8 mouse cellular contexts compared by ENCODE assay signal in the genomic region with DNA sequence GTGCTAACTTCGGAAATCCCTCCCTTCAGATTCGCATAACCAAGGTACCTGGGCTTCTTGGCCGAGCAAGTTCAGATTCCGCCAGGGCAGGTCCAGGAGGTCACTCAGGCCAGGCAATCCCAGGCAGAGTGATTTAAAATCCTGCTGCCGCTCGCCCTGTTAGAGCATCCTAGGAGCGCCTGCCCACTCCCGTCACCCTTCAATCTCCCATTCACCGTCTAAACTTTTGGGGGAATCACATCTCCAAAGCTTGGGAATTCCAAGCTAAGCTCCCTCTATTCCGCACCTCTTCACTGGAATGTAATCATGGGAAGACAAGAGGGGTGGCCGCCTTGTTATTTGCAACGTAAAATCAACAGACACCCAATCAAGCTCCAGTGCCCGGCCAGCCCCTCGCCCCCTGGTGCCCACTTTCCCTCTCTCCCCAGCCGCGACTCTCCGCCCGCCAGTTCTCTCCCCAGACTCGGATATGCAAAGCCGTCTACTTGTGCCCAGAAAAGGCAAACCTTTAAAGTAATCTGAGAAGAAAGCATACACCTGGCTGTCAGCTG. TPM values are rescaled to one million over a fixed set of nuclear protein-coding genes. Genes with fewer than 3 reads are reported as not detected.
DNase-seq lines count a peak whose midpoint lies in the region; ATAC-seq lines count a peak whose summit lies in the region.

No protein-coding gene starts in this region.

- peak overlapping the region; percentile 99 for H3K4me2 ChIP-seq in hindbrain, embryonic 13.5 days

- no peak overlapping the region; the same call in 1 of the 2 replicates for H3K27ac ChIP-seq in hindbrain, embryonic 13.5 days
- no peak overlapping the region for H3K27ac ChIP-seq in midbrain, embryonic 10.5 days (replicated peaks)

- 1% methylated on average over 20 of the region's 20 CpGs for WGBS in hindbrain, embryonic 13.5 days
- under 1% methylated on average over 20 of the region's 20 CpGs for WGBS in midbrain, embryonic 10.5 days

- DNase-seq in left cerebral cortex, adult 18-20 months (ENCODE audit: low spot score in 2 of 2): peak; percentile 11 to 32
- DNase-seq in left cerebral cortex, adult 8-10 months (ENCODE audit: low spot score in 2 of 2): no peak
- DNase-seq in embryo, embryonic 11.5 days (ENCODE audit: low read depth, low spot score): peak; percentile 9
- DNase-seq in midbrain, embryonic 10.5 days (ENCODE audit: low spot score): peak; percentile 64
- DNase-seq in yolk sac, embryonic 10.5 days (ENCODE audit: low spot score): peak; percentile 6
- DNase-seq in adipocyte (ENCODE audit: low spot score): no peak
- no peak for DNase-seq in spleen, postnatal 36 days (ENCODE audit: low spot score in 2 of 2)

- no peaks in the 10 kb centered on the region for H3K36me3 ChIP-seq in hindbrain, embryonic 13.5 days
- no peaks in the 10 kb centered on the region for H3K36me3 ChIP-seq in midbrain, embryonic 10.5 days

- no peaks in the 10 kb centered on the region for H3K9me3 ChIP-seq in hindbrain, embryonic 13.5 days
- no peaks in the 10 kb centered on the region for H3K9me3 ChIP-seq in midbrain, embryonic 10.5 days (replicated peaks)

- H3K27me3 ChIP-seq in hindbrain, embryonic 13.5 days: peaks cover 52% of the 10 kb centered on the region
- peaks cover 61% of the 10 kb centered on the region for H3K27me3 ChIP-seq in midbrain, embryonic 10.5 days (ENCODE audit: low read depth, poor library complexity, severe bottlenecking)

- H3K9ac ChIP-seq in hindbrain, embryonic 13.5 days: peak overlapping the region; percentile 75

- H3K4me3 ChIP-seq in hindbrain, embryonic 13.5 days: peak overlapping the region; percentile 60
- peak overlapping the region; percentile 67 for H3K4me3 ChIP-seq in midbrain, embryonic 10.5 days

- peak; percentile 26 for ATAC-seq in hindbrain, embryonic 13.5 days (ENCODE audit: low FRiP score)

- peaks cover 28% of the 10 kb centered on the region for H3K4me1 ChIP-seq in hindbrain, embryonic 13.5 days (replicated peaks)
- peaks cover 41% of the 10 kb centered on the region for H3K4me1 ChIP-seq in midbrain, embryonic 10.5 days

RNA-seq across cellular contexts. Expression of a gene that starts 0.7 kb away (rescaled TPM):
- 10 to 100 TPM; 19.3 to 21.7 TPM for total RNA-seq in left cerebral cortex, adult 18-20 months (2021)
- total RNA-seq in left cerebral cortex, adult 8-10 months (2022): 10 to 100 TPM; 21.3 to 30.1 (median 25.8) TPM
- 5.6 and 8.8 TPM in 2 replicates for polyA plus RNA-seq in hindbrain, embryonic 13.5 days (2015; fragmentation: Nextera tagmentation; extraction: Ambion mirVana)
- 0.93 and 1.7 TPM in 2 replicates for polyA plus RNA-seq in midbrain, embryonic 10.5 days (2016; fragmentation: Nextera tagmentation; extraction: Ambion mirVana)

Comparison
In these comparisons a context has a peak if more than half of its experiments do, and no peak if none do; other contexts are left out.
1. DNase-seq: peak in left cerebral cortex, adult 18-20 months (2 of 2), embryo, embryonic 11.5 days (single experiment), midbrain, embryonic 10.5 days (single experiment) and yolk sac, embryonic 10.5 days (single experiment); none in left cerebral cortex, adult 8-10 months (0 of 2), adipocyte (single experiment) and spleen, postnatal 36 days (0 of 2).